Mouse (Mus musculus): ENCODE data around the gene Zfp936.
"Not testable (repeated sequence)": the region's sequence is repeated elsewhere in the genome, so short reads cannot be mapped to it uniquely, and the experiment has no call there.

The Zfp936 gene

DNA sequence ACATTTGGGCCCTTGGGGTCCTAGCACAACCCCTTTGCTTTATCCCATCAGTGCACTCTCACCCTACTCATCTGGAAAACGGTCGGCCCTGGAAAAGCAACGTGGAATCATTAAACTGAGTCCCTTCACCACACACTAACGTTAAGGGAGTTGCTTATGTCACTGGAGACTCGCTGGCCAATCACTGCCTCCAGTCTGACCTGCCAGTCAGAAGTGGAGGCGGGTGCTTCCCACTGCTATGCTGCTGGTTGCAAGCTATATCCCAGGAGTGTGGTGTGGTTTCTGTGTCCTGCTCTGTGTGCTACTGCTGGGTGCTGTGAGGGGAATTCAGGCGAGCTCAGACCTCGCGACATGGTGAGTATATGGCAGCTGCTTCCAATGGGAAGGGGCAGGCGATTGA, at the start of gene Zfp936:
TSS of gene Zfp936 (plus strand) at position 301 of the 400 bp plus-strand sequence.
- in situ Hi-C loops (cut with MboI; ENCODE audit: low sequenced_read_pairs): not testable (repeated sequence)

DNA sequence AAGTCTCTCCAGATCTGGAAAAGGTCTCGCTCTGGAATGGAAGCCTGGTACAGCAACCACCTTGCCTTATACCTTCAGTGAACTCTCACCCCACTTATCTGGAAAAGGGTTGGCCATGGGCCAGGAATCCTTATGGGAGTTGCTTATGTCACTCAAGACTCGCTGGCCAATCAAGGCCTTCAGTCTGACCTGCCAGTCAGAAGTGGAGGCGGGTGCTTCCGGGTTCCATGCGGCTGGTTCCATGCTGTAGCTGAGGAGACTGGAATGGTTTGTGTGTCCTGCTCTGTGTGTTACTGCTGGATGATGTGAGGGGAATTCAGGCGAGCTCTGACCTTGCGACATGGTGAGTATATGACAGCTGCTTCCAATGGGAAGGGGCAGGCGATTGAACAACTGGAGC, 36.2 kb upstream of the Zfp936 start:
- in situ Hi-C loops (cut with MboI; ENCODE audit: low sequenced_read_pairs): no loop called here

DNA sequence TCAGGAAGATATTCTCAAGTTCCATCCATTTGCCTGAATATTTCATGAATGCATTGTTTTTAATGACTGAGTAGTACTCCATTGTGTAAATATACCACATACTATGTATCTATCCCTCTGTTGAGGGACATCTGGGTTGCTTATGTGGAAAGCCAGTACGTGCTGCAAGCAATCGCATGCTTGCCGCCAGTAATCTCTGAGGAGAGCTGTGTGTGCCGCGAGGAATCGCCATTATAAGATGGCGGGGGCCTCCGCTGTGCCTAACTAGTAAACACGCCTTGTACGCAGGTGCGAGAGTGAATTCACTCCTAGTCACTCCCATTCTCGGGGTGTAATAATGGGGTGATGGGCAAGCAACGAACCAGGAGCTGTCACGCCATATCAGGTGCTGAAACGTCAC, 14.7 kb downstream of the Zfp936 start:
- in situ Hi-C loops (cut with MboI; ENCODE audit: low sequenced_read_pairs): not testable (repeated sequence)

DNA sequence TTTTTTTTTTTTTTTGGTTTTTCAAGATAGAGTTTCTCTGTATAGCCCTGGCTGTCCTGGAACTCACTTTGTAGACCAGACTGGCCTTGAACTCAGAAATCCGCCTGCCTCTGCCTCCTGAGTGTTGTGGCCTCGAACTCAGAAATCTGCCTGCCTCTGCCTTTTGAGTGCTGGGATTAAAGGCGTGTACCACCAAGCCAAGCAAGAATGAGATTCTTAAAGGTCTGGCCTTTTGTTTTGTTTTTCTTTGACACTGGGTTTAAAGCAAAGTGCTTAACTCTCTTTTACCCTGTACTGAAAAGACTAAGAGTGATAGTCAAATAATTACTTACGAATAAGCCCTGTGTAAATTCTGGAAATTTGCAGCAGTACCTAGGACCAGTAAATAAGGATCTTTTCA, 50.1 kb downstream of the Zfp936 start:
- in situ Hi-C loops (cut with MboI; ENCODE audit: low sequenced_read_pairs): not testable (repeated sequence)

DNA sequence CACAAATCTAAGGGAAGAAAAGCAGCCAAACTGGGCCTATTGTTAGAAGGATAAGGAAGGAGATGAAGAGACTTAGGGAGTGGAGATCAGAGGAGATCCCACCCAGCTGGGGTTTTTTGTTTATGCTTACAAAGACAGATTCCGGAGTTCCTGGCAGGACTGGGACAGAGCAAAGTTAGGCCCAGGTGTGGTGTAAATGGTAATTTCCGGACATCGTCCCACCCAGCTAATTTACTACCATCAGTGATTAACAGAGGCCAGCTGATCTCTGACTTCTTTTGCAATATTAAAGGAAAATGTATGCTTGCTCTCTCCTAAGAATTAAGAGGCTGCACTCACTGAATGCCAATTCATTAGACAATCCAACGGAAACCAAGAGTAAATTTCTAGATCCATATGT, 53.1 kb downstream of the Zfp936 start:
- in situ Hi-C loops (cut with MboI; ENCODE audit: low sequenced_read_pairs): not testable (repeated sequence)

DNA sequence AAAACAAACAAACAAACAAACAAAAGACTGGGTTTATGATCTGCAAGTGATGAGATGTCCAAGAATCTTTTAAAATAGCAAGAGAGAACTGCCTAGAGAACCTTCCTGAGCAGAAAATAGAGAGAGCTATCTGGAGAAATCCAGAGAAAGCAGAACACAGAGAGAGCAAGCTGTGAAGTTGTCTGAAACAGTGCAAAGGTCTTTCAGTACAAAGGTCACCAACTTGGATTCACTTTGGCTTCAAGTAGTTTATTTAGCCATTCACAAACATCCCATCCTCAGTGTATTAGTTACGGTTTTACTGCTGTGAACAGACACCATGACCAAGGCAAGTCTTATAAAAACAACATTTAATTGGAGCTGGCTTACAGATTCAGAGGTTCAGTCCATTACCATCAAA, 53.8 kb downstream of the Zfp936 start:
- in situ Hi-C loops (cut with MboI; ENCODE audit: low sequenced_read_pairs): not testable (repeated sequence)

DNA sequence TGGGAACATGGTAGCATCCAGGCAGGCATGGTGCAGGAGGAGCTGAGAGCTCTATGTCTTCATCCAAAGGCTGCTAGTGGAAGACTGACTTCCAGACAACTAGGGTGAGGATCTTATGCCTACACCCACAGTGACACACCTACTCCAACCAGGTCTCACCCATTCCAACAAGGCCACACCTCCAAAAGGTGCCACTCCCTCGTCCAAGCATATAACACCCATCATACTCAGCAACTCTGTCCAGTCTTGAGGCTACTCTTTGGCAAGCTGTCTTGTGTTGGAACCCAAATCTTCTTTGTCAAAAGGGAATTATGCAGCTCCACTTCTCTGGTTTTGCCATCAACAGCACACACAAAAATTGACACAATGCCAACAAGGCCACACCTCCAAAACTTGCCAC, 54.2 kb downstream of the Zfp936 start:
- in situ Hi-C loops (cut with MboI; ENCODE audit: low sequenced_read_pairs): not testable (repeated sequence)

DNA sequence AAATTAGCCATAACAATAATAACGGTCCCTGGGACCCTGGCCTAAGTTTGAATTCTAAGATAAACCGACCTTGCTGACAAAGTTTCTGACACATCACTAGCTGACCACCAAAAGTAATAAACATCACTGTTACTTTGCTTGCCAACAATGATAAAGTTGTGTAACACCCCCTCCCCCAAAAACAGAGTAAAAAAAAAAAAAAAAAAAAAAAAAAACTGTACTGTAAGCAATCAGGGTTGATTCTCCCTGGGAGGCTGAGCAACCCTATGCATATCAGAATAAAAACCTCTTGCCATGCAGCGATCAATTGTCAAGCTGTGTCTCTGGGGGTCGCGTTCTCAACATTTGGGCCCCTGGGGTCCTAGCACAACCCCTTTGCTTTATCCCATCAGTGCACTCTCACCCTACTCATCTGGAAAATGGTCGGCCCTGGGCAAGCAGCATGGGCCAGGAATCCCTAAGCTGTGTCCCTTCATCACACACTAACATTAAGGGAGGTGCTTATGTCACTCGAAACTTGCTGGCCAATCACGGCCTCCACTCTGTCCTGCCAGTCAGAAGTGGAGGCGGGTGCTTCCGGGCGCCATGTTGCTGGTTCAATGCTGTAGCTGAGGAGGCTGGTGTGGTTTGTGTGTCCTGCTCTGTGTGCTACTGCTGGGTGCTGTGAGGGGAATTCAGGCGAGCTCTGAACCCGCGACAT, 63.1 kb downstream of the Zfp936 start:
- in situ Hi-C loops (cut with MboI; ENCODE audit: low sequenced_read_pairs): no loop called here

DNA sequence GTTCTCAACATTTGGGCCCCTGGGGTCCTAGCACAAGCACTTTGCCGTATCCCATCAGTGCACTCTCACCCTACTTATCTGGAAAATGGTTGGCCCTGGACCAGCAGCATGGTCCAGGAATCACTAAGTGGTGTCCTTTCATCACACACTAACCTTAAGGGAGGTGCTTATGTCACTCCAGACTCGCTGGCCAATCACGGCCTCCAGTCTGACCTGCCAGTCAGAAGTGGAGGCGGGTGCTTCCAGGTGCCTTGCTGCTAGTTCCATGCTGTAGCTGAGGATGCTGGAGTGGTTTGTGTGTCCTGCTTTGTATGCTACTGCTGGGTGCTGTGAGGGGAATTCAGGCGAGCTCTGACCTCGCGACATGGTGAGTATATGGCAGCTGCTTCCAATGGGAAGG, 99.8 kb downstream of the Zfp936 start:
- in situ Hi-C loops (cut with MboI; ENCODE audit: low sequenced_read_pairs): not testable (repeated sequence)
